Mouse (Mus musculus) forebrain, postnatal 0 days (tissue): ENCODE results near the gene Tssk1. TPM values are rescaled to one million over a fixed set of nuclear protein-coding genes. Genes with fewer than 3 reads are reported as not detected.

Experiments used
- ATAC-seq: fragments of 200-750 bp; cut with Nextera tagmentation; 2 replicates; pipeline ENCODE4 v1.8.0; 2017; ENCODE audit warnings: mild to moderate bottlenecking, moderate library complexity
- DNase-seq: peaks from one replicate; pipeline ENCODE4 v3.0.0-alpha.2; 2015
- H3K27ac ChIP-seq: fragments of 300-500 bp; sonication (generic); 2 replicates; pipeline ENCODE4 v1.5.1; 2014; ENCODE audit warnings: low read depth, mild to moderate bottlenecking, antibody characterized with exemption, low read length, moderate library complexity, mixed read lengths
- H3K27me3 ChIP-seq: fragments of 300-500 bp; sonication (generic); 2 replicates; pipeline ENCODE4 v1.6.1; 2014; ENCODE audit warnings: mild to moderate bottlenecking, low read length, mixed read lengths; ENCODE audit not compliant: insufficient read depth
- H3K36me3 ChIP-seq: fragments of 300-500 bp; sonication (generic); 2 replicates; pipeline ENCODE4 v1.6.1; 2014; ENCODE audit warnings: mild to moderate bottlenecking, moderate library complexity; ENCODE audit not compliant: insufficient read depth
- H3K4me1 ChIP-seq: fragments of 300-500 bp; sonication (generic); 2 replicates; pipeline ENCODE4 v1.6.1; 2014; ENCODE audit warnings: antibody characterized with exemption; ENCODE audit not compliant: insufficient read depth
- H3K4me2 ChIP-seq: fragments of 300-500 bp; sonication (generic); 2 replicates; pipeline ENCODE4 v1.6.1; 2014; ENCODE audit warnings: low read depth, mild to moderate bottlenecking, moderate library complexity
- H3K4me3 ChIP-seq: fragments of 300-500 bp; sonication (generic); 2 replicates; pipeline ENCODE4 v1.5.1; 2014; ENCODE audit warnings: low read depth, low read length, mixed read lengths
- H3K9ac ChIP-seq: fragments of 300-500 bp; sonication (generic); 2 replicates; pipeline ENCODE4 v1.6.1; 2014; ENCODE audit warnings: mild to moderate bottlenecking
- H3K9me3 ChIP-seq: fragments of 300-500 bp; sonication (generic); 2 replicates; pipeline ENCODE4 v1.6.1; 2016; ENCODE audit warnings: low read length
- CTCF ChIP-seq: sonication (generic); IDR thresholded peaks from 2 replicates; pipeline ENCODE4 v1.5.1; 2016; ENCODE audit warnings: antibody characterized with exemption, control low read depth, low read depth
- WGBS: fragments of 180-500 bp; shearing (Covaris S2); extraction: QIAGEN DNeasy Blood & Tissue Kit; methylation state at CpG from one replicate; pipeline ENCODE4 v1.1.7; 2014; 5-methylcytosine and 5-hydroxymethylcytosine counted together
- polyA plus RNA-seq: library from polyadenylated mRNA; unstranded; fragments of >200 nt; fragmentation: Nextera tagmentation; extraction: Ambion mirVana; gene quantifications from 2 replicates; pipeline ENCODE4 v1.2.1, GENCODE M21; 2015
- total RNA-seq: library from RNA; depleted of rRNA; stranded (reverse); fragments of >200 nt; gene quantifications from 2 replicates; pipeline ENCODE4 v1.2.3, GENCODE M21; 2014

Gene Tssk1
- total and polyA plus RNA-seq, 2 experiments from 2014 or later: not detected

GRCm38 (mm10) chr16:17857157-17857556 is 36.9 kb upstream of the Tssk1 start:
- ATAC-seq: no peak
- 93% methylated on average over 7 of the region's 7 CpGs for whole genome bisulfite sequencing
- Histone ChIP-seq H3K27ac (no peak overlapping the region), H3K4me3 (no peak overlapping the region), H3K27me3 (no peaks in the 10 kb centered on the region), H3K4me2 (no peak overlapping the region), H3K4me1 (no peaks in the 10 kb centered on the region), H3K9ac (no peak overlapping the region), H3K36me3 (peaks cover 61% of the 10 kb centered on the region), H3K9me3 (no peaks in the 10 kb centered on the region)
- TF ChIP-seq CTCF: no peak
- no peak for DNase-seq

- Histone ChIP-seq H3K27ac (no peak overlapping the region), H3K9ac (no peak overlapping the region), H3K9me3 (no peaks in the 10 kb centered on the region), H3K27me3 (no peaks in the 10 kb centered on the region), H3K4me1 (no peaks in the 10 kb centered on the region), H3K4me3 (no peak overlapping the region), H3K36me3 (peaks cover 57% of the 10 kb centered on the region), H3K4me2 (no peak overlapping the region)
- ATAC-seq (peak; percentile 75), DNase-seq (peak; percentile 38)
- peak; percentile 70 for TF ChIP-seq CTCF
Measured at GRCm38 (mm10) chr16:17858592-17858991, 35.4 kb upstream of the Tssk1 start.

- no peak for TF ChIP-seq CTCF
- no peak overlapping the region for H3K27ac ChIP-seq
- no peak overlapping the region for H3K9ac ChIP-seq
- H3K4me3 ChIP-seq: no peak overlapping the region
- 92% methylated on average over 2 of the region's 2 CpGs for WGBS
- ATAC-seq: no peak
- H3K4me1 ChIP-seq: no peaks in the 10 kb centered on the region
- no peaks in the 10 kb centered on the region for H3K9me3 ChIP-seq
- no peak for DNase-seq
- no peaks in the 10 kb centered on the region for H3K27me3 ChIP-seq
- peaks cover 5% of the 10 kb centered on the region for H3K36me3 ChIP-seq
- H3K4me2 ChIP-seq: no peak overlapping the region
Measured at GRCm38 (mm10) chr16:17865293-17865692, 28.7 kb upstream of the Tssk1 start.

GRCm38 (mm10) chr16:17865770-17866169 is 28.3 kb upstream of the Tssk1 start:
- no peak for TF ChIP-seq CTCF
- Histone ChIP-seq H3K4me2 (no peak overlapping the region), H3K9ac (no peak overlapping the region), H3K27ac (no peak overlapping the region), H3K27me3 (no peaks in the 10 kb centered on the region), H3K4me1 (no peaks in the 10 kb centered on the region), H3K4me3 (no peak overlapping the region), H3K36me3 (peaks cover 10% of the 10 kb centered on the region), H3K9me3 (no peaks in the 10 kb centered on the region)
- WGBS: 67% methylated on average over 6 of the region's 6 CpGs
- DNase-seq: no peak
- ATAC-seq: no peak

- Histone ChIP-seq H3K27me3 (no peaks in the 10 kb centered on the region), H3K36me3 (peaks cover 30% of the 10 kb centered on the region), H3K9me3 (no peaks in the 10 kb centered on the region), H3K4me2 (no peak overlapping the region), H3K4me3 (no peak overlapping the region), H3K27ac (no peak overlapping the region), H3K9ac (no peak overlapping the region), H3K4me1 (no peaks in the 10 kb centered on the region)
- DNase-seq: no peak
- no peak for ATAC-seq
- WGBS: 86% methylated on average over 5 of the region's 5 CpGs
- TF ChIP-seq CTCF: no peak
Measured at GRCm38 (mm10) chr16:17871248-17871647, 22.8 kb upstream of the Tssk1 start.

GRCm38 (mm10) chr16:17872995-17873394 is 21.0 kb upstream of the Tssk1 start:
- H3K4me1 ChIP-seq: no peaks in the 10 kb centered on the region
- ATAC-seq: no peak
- H3K27ac ChIP-seq: no peak overlapping the region
- no peak for DNase-seq
- H3K4me2 ChIP-seq: no peak overlapping the region
- H3K27me3 ChIP-seq: no peaks in the 10 kb centered on the region
- no peak overlapping the region for H3K9ac ChIP-seq
- WGBS: 75% methylated on average over 4 of the region's 4 CpGs
- H3K36me3 ChIP-seq: peaks cover 30% of the 10 kb centered on the region
- H3K4me3 ChIP-seq: no peak overlapping the region
- no peak for TF ChIP-seq CTCF
- H3K9me3 ChIP-seq: no peaks in the 10 kb centered on the region

- Histone ChIP-seq H3K4me3 (no peak overlapping the region), H3K36me3 (peaks cover 26% of the 10 kb centered on the region), H3K9ac (no peak overlapping the region), H3K4me2 (no peak overlapping the region), H3K27ac (no peak overlapping the region), H3K27me3 (no peaks in the 10 kb centered on the region), H3K9me3 (no peaks in the 10 kb centered on the region), H3K4me1 (no peaks in the 10 kb centered on the region)
- 92% methylated on average over 4 of the region's 4 CpGs for WGBS
- TF ChIP-seq CTCF: no peak
- DNase-seq: no peak
- ATAC-seq: no peak
Measured at GRCm38 (mm10) chr16:17875174-17875573, 18.8 kb upstream of the Tssk1 start.

- Histone ChIP-seq H3K27ac (no peak overlapping the region), H3K4me3 (no peak overlapping the region), H3K9ac (no peak overlapping the region), H3K4me1 (no peaks in the 10 kb centered on the region), H3K27me3 (no peaks in the 10 kb centered on the region), H3K4me2 (no peak overlapping the region), H3K36me3 (peaks cover 17% of the 10 kb centered on the region), H3K9me3 (no peaks in the 10 kb centered on the region)
- TF ChIP-seq CTCF: no peak
- no peak for DNase-seq
- WGBS: 92% methylated on average over 1 of the region's 1 CpGs
- no peak for ATAC-seq
Measured at GRCm38 (mm10) chr16:17876096-17876495, 17.9 kb upstream of the Tssk1 start.
